Mouse (Mus musculus): Measurements from ENCODE around the gene Pmm2. TPM values are rescaled to one million over a fixed set of nuclear protein-coding genes. Genes with fewer than 3 reads are reported as not detected.

Pmm2 gene
- total and polyA plus RNA-seq, 2 experiments from 2014 or later, result 26.8 to 36.6 TPM

GRCm38 (mm10) chr16:8639466-8640191 is 2.2 kb downstream of the Pmm2 start:
- Histone ChIP-seq H3K36me3 (replicated peaks; ENCODE audit: control insufficient read depth, insufficient read depth, low read length) (peaks cover 21% of the 10 kb centered on the region), H3K9me3 (replicated peaks; ENCODE audit: control insufficient read depth, low read length) (no peaks in the 10 kb centered on the region), H3K27me3 (ENCODE audit: control insufficient read depth, insufficient read depth, low read length) (no peaks in the 10 kb centered on the region), H3K4me2 (ENCODE audit: low read depth, low read length) (no peak overlapping the region), H3K9ac (replicated peaks; ENCODE audit: low read depth, low read length) (no peak overlapping the region), H3K4me3 (ENCODE audit: low read depth, low read length) (no peak overlapping the region), H3K27ac (ENCODE audit: low read depth) (no peak overlapping the region), H3K4me1 (ENCODE audit: control insufficient read depth, insufficient read depth) (peaks cover 12% of the 10 kb centered on the region)
- 65% methylated on average over 11 of the region's 11 CpGs for WGBS
- ATAC-seq (ENCODE audit: insufficient read depth, low read depth), result no peak
- DNase-seq (ENCODE audit: low spot score), result no peak
- TF ChIP-seq CTCF (IDR thresholded peaks at IDR 0.05; ENCODE audit: low read depth), result no peak
- TF ChIP-seq EP300 (IDR thresholded peaks at IDR 0.05; ENCODE audit: low read depth), result no peak

GRCm38 (mm10) chr16:8643855-8644254 is 6.4 kb downstream of the Pmm2 start:
- no peaks in the 10 kb centered on the region for H3K27me3 ChIP-seq (ENCODE audit: control insufficient read depth, insufficient read depth, low read length)
- no peak overlapping the region for H3K9ac ChIP-seq (replicated peaks; ENCODE audit: low read depth, low read length)
- DNase-seq (ENCODE audit: low spot score) (peak; percentile 32), ATAC-seq (ENCODE audit: insufficient read depth, low read depth) (peak; percentile 87)
- H3K4me3 ChIP-seq (ENCODE audit: low read depth, low read length), result no peak overlapping the region
- peak; percentile 75 for TF ChIP-seq CTCF (IDR thresholded peaks at IDR 0.05; ENCODE audit: low read depth)
- TF ChIP-seq EP300 (IDR thresholded peaks at IDR 0.05; ENCODE audit: low read depth), result no peak
- no peak overlapping the region for H3K27ac ChIP-seq (ENCODE audit: low read depth)
- 57% methylated on average over 2 of the region's 2 CpGs for WGBS
- H3K36me3 ChIP-seq (replicated peaks; ENCODE audit: control insufficient read depth, insufficient read depth, low read length), result peaks cover 62% of the 10 kb centered on the region
- H3K9me3 ChIP-seq (replicated peaks; ENCODE audit: control insufficient read depth, low read length), result no peaks in the 10 kb centered on the region
- H3K4me2 ChIP-seq (ENCODE audit: low read depth, low read length), result no peak overlapping the region
- peaks cover 3% of the 10 kb centered on the region; the same call in 1 of the 2 replicates for H3K4me1 ChIP-seq (ENCODE audit: control insufficient read depth, insufficient read depth)

- no peak for TF ChIP-seq CTCF (IDR thresholded peaks at IDR 0.05; ENCODE audit: low read depth)
- no peak for TF ChIP-seq EP300 (IDR thresholded peaks at IDR 0.05; ENCODE audit: low read depth)
Observed at GRCm38 (mm10) chr16:8645546-8645945, 8.1 kb downstream of the Pmm2 start.

GRCm38 (mm10) chr16:8650007-8650406 is 12.5 kb downstream of the Pmm2 start:
- Histone ChIP-seq H3K4me3 (ENCODE audit: low read depth, low read length) (no peak overlapping the region), H3K4me1 (ENCODE audit: control insufficient read depth, insufficient read depth) (no peaks in the 10 kb centered on the region), H3K9ac (replicated peaks; ENCODE audit: low read depth, low read length) (no peak overlapping the region), H3K27ac (ENCODE audit: low read depth) (no peak overlapping the region), H3K4me2 (ENCODE audit: low read depth, low read length) (no peak overlapping the region), H3K27me3 (ENCODE audit: control insufficient read depth, insufficient read depth, low read length) (no peaks in the 10 kb centered on the region), H3K36me3 (replicated peaks; ENCODE audit: control insufficient read depth, insufficient read depth, low read length) (peaks cover 96% of the 10 kb centered on the region), H3K9me3 (replicated peaks; ENCODE audit: control insufficient read depth, low read length) (no peaks in the 10 kb centered on the region)
- TF ChIP-seq CTCF (IDR thresholded peaks at IDR 0.05; ENCODE audit: low read depth) (no peak), EP300 (IDR thresholded peaks at IDR 0.05; ENCODE audit: low read depth) (no peak)
- WGBS, result 90% methylated on average over 3 of the region's 3 CpGs
- ATAC-seq (ENCODE audit: insufficient read depth, low read depth) (no peak), DNase-seq (ENCODE audit: low spot score) (no peak)

More at GRCm38 (mm10) chr16:8645546-8645945, 8.1 kb downstream of the Pmm2 start:
- no peak for ATAC-seq (ENCODE audit: insufficient read depth, low read depth)
- no peaks in the 10 kb centered on the region for H3K9me3 ChIP-seq (replicated peaks; ENCODE audit: control insufficient read depth, low read length)
- no peaks in the 10 kb centered on the region for H3K27me3 ChIP-seq (ENCODE audit: control insufficient read depth, insufficient read depth, low read length)
- no peak overlapping the region for H3K4me3 ChIP-seq (ENCODE audit: low read depth, low read length)
- H3K27ac ChIP-seq (ENCODE audit: low read depth), result no peak overlapping the region
- whole genome bisulfite sequencing, result 81% methylated on average over 6 of the region's 6 CpGs
- no peak overlapping the region for H3K4me2 ChIP-seq (ENCODE audit: low read depth, low read length)
- no peaks in the 10 kb centered on the region for H3K4me1 ChIP-seq (ENCODE audit: control insufficient read depth, insufficient read depth)
- H3K9ac ChIP-seq (replicated peaks; ENCODE audit: low read depth, low read length), result no peak overlapping the region
- peaks cover 78% of the 10 kb centered on the region for H3K36me3 ChIP-seq (replicated peaks; ENCODE audit: control insufficient read depth, insufficient read depth, low read length)
- no peak for DNase-seq (ENCODE audit: low spot score)

GRCm38 (mm10) chr16:8655108-8655507 is 17.6 kb downstream of the Pmm2 start:
- TF ChIP-seq CTCF (IDR thresholded peaks at IDR 0.05; ENCODE audit: low read depth), result no peak
- no peak for TF ChIP-seq EP300 (IDR thresholded peaks at IDR 0.05; ENCODE audit: low read depth)
- DNase-seq (ENCODE audit: low spot score) (no peak), ATAC-seq (ENCODE audit: insufficient read depth, low read depth) (no peak)
- H3K27me3 ChIP-seq (ENCODE audit: control insufficient read depth, insufficient read depth, low read length), result no peaks in the 10 kb centered on the region
- H3K4me1 ChIP-seq (ENCODE audit: control insufficient read depth, insufficient read depth), result no peaks in the 10 kb centered on the region
- H3K36me3 ChIP-seq (replicated peaks; ENCODE audit: control insufficient read depth, insufficient read depth, low read length), result peaks cover 75% of the 10 kb centered on the region
- 90% methylated on average over 6 of the region's 6 CpGs for WGBS
- H3K9me3 ChIP-seq (replicated peaks; ENCODE audit: control insufficient read depth, low read length), result no peaks in the 10 kb centered on the region
- no peak overlapping the region for H3K4me2 ChIP-seq (ENCODE audit: low read depth, low read length)
- H3K27ac ChIP-seq (ENCODE audit: low read depth), result no peak overlapping the region
- no peak overlapping the region for H3K4me3 ChIP-seq (ENCODE audit: low read depth, low read length)
- H3K9ac ChIP-seq (replicated peaks; ENCODE audit: low read depth, low read length), result no peak overlapping the region

GRCm38 (mm10) chr16:8655599-8655998 is 18.1 kb downstream of the Pmm2 start:
- H3K27me3 ChIP-seq (ENCODE audit: control insufficient read depth, insufficient read depth, low read length), result no peaks in the 10 kb centered on the region
- TF ChIP-seq EP300 (IDR thresholded peaks at IDR 0.05; ENCODE audit: low read depth) (no peak), CTCF (IDR thresholded peaks at IDR 0.05; ENCODE audit: low read depth) (no peak)
- no peak overlapping the region for H3K4me2 ChIP-seq (ENCODE audit: low read depth, low read length)
- ATAC-seq (ENCODE audit: insufficient read depth, low read depth), result no peak; the same call in 1 of the 2 replicates
- 73% methylated on average over 9 of the region's 9 CpGs for WGBS
- no peak overlapping the region for H3K27ac ChIP-seq (ENCODE audit: low read depth)
- no peak overlapping the region for H3K4me3 ChIP-seq (ENCODE audit: low read depth, low read length)
- no peak overlapping the region for H3K9ac ChIP-seq (replicated peaks; ENCODE audit: low read depth, low read length)
- no peaks in the 10 kb centered on the region for H3K4me1 ChIP-seq (ENCODE audit: control insufficient read depth, insufficient read depth)
- H3K36me3 ChIP-seq (replicated peaks; ENCODE audit: control insufficient read depth, insufficient read depth, low read length), result peaks cover 75% of the 10 kb centered on the region
- no peaks in the 10 kb centered on the region for H3K9me3 ChIP-seq (replicated peaks; ENCODE audit: control insufficient read depth, low read length)
- DNase-seq (ENCODE audit: low spot score), result no peak
